In genomic region chr9:84094111-84094510, GRCm38 (mm10) we compare ENCODE assay signal across 11 mouse cellular contexts.
DNase-seq lines count a peak whose midpoint lies in the region; ATAC-seq and TF ChIP-seq lines count a peak whose summit lies in the region.
"Had no signal": no experiment of that assay in that cellular context is flagged by ENCODE, and none has a peak within 500 bp of the region (broad histone marks: within the 10 kb centered on the region; RNA-seq: fewer than 3 reads in every experiment).

No protein-coding gene starts in this region.

- WGBS in heart, embryonic 11.5 days (ENCODE audit: insufficient replicate concordance), result 84% methylated on average over 6 of the region's 6 CpGs
- WGBS in forebrain, postnatal 0 days, result 81% methylated on average over 6 of the region's 6 CpGs

- no peaks in the 10 kb centered on the region for H3K36me3 ChIP-seq in heart, embryonic 11.5 days (ENCODE audit: control insufficient read depth, insufficient read depth, low read length)
- no peaks in the 10 kb centered on the region for H3K36me3 ChIP-seq in forebrain, postnatal 0 days (ENCODE audit: insufficient read depth)
- H3K36me3 ChIP-seq: heart, embryonic 13.5 days had no signal

- TF ChIP-seq CTCF in forebrain, postnatal 0 days (IDR thresholded peaks at IDR 0.05; ENCODE audit: low read depth), result no peak

- H3K4me3 ChIP-seq in heart, embryonic 11.5 days (ENCODE audit: low read depth, low read length), result no peak overlapping the region
- no peak overlapping the region for H3K4me3 ChIP-seq in forebrain, postnatal 0 days (ENCODE audit: low read depth, low read length)
- H3K4me3 ChIP-seq: heart, embryonic 13.5 days had no signal

- no peaks in the 10 kb centered on the region for H3K27me3 ChIP-seq in heart, embryonic 11.5 days (ENCODE audit: control insufficient read depth, insufficient read depth, low read length)
- H3K27me3 ChIP-seq in forebrain, postnatal 0 days (ENCODE audit: insufficient read depth, low read length), result no peaks in the 10 kb centered on the region
- H3K27me3 ChIP-seq: heart, embryonic 13.5 days had no signal

- ATAC-seq in heart, embryonic 11.5 days (replicated peaks; ENCODE audit: insufficient number of reproducible peaks, low FRiP score, low TSS enrichment), result no peak
- no peak for ATAC-seq in forebrain, postnatal 0 days
- ATAC-seq: midbrain, embryonic 16.5 days had no signal

- H3K27ac ChIP-seq in heart, embryonic 11.5 days (ENCODE audit: low read depth, low read length), result no peak overlapping the region
- H3K27ac ChIP-seq in forebrain, postnatal 0 days (ENCODE audit: low read depth, low read length), result no peak overlapping the region
- H3K27ac ChIP-seq: heart, embryonic 13.5 days had no signal

- peaks cover 5% of the 10 kb centered on the region; the same call in 1 of the 2 replicates for H3K4me1 ChIP-seq in heart, embryonic 11.5 days (ENCODE audit: control insufficient read depth, insufficient read depth, low read length)
- no peaks in the 10 kb centered on the region for H3K4me1 ChIP-seq in forebrain, postnatal 0 days (ENCODE audit: insufficient read depth)

- no peaks in the 10 kb centered on the region for H3K9me3 ChIP-seq in heart, embryonic 11.5 days (replicated peaks; ENCODE audit: control insufficient read depth, low read length)
- no peaks in the 10 kb centered on the region for H3K9me3 ChIP-seq in forebrain, postnatal 0 days (ENCODE audit: low read length)
- H3K9me3 ChIP-seq: heart, embryonic 13.5 days had no signal

- no peak overlapping the region for H3K9ac ChIP-seq in heart, embryonic 11.5 days (ENCODE audit: low read depth, low read length)
- no peak overlapping the region for H3K9ac ChIP-seq in forebrain, postnatal 0 days
- H3K9ac ChIP-seq: heart, embryonic 13.5 days had no signal

- DNase-seq in heart, adult 11 months, result peak; percentile 96
- peak; percentile 93 for DNase-seq in 3T3-L1 (ENCODE audit: low read depth, low spot score)
- DNase-seq in adrenal gland, postnatal 36 days, result peak; percentile 84 to 88
- peak; percentile 73 for DNase-seq in fibroblast of lung, adult 2 months (ENCODE audit: low read depth)
- DNase-seq in left cerebral cortex, adult 18-20 months (ENCODE audit: low spot score in 2 of 2), result no peak
- DNase-seq in natural killer cell, adult 2 months (ENCODE audit: low spot score in 2 of 2), result no peak
- DNase-seq in forebrain, postnatal 0 days, result no peak
- DNase-seq: thymus, adult 2 months had no signal

- no peak overlapping the region for H3K4me2 ChIP-seq in heart, embryonic 11.5 days
- no peak overlapping the region for H3K4me2 ChIP-seq in forebrain, postnatal 0 days (ENCODE audit: low read depth)
- H3K4me2 ChIP-seq: heart, embryonic 13.5 days had no signal

Comparison
In these comparisons a context has a peak if more than half of its experiments do, and no peak if none do; other contexts are left out.
1. DNase-seq: peak in heart, adult 11 months (single experiment), 3T3-L1 (single experiment), adrenal gland, postnatal 36 days (2 of 2) and fibroblast of lung, adult 2 months (single experiment); none in left cerebral cortex, adult 18-20 months (0 of 2), natural killer cell, adult 2 months (0 of 2) and forebrain, postnatal 0 days (single experiment).